Mouse (Mus musculus) CH12.LX (cell line): Measurements from ENCODE around the gene Myh9.

Experiments used
- CTCF ChIP-seq, 2 experiments: IDR thresholded peaks in 1 of 2; conservative IDR thresholded peaks in 1 of 2; 2 replicates each; pipeline ENCODE4 v1.5.1; 2011 to 2012; ENCODE audit warnings: low read depth in 2 of 2, low read length in 2 of 2, improper control_type of control experiment in 1 of 2, inconsistent platforms in 1 of 2, mild to moderate bottlenecking in 1 of 2, moderate library complexity in 1 of 2
- MAX ChIP-seq: IDR thresholded peaks from 2 replicates; pipeline ENCODE4 v1.6.1; 2011; ENCODE audit warnings: low read length, improper control_type of control experiment
- RAD21 ChIP-seq: IDR thresholded peaks from 2 replicates; pipeline ENCODE4 v1.6.1; 2011; ENCODE audit warnings: low read depth, mild to moderate bottlenecking, low read length, improper control_type of control experiment, moderate library complexity

- TF ChIP-seq RAD21 (peak; percentile 21), CTCF (conservative IDR thresholded peaks at IDR 0.05 in 1 of 2, IDR thresholded peaks at IDR 0.05 in 1 of 2; ENCODE audit: low read depth in 2 of 2, low read length in 2 of 2) (peak in 1 of 2 experiments; percentile 34; a peak in 2 of 4 replicates), MAX (no peak)
Measured at GRCm38 (mm10) chr15:77802992-77803391, 39.0 kb downstream of the Myh9 start.
